Mouse (Mus musculus) T-cell, adult 66 days (primary cell): ENCODE results near the gene Tmem50b. TPM values are rescaled to one million over a fixed set of nuclear protein-coding genes. Genes with fewer than 3 reads are reported as not detected.

Source experiments
- total RNA-seq, 2 experiments: library from RNA; stranded (reverse); gene quantifications; 3 replicates in 1 of 2; 4 replicates in 1 of 2; pipeline ENCODE4 v1.2.4; 2023

Gene Tmem50b
- total RNA-seq, result 10 to 100 TPM; 17.7 to 19.1 TPM

DNA sequence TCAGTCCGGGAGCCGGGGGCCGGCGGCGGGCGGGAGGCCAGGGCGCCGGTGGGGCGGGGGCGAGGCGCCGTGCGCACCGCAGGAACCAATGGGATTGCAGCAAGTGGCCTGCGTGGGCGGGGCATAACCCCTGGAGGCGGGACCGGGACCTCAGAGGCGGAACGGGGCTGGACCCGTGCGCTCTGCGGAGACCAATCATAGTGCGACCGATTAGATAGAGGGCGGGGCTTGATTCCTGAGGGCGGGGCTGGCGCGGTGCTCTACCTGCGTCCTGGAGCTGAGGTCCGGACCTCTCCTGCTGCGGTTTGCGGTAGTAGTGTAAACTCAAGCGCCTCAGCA lies at the start of gene Tmem50b:
Gene Tmem50b (minus strand): TSS at position 129 of the 339 bp plus-strand sequence.

DNA sequence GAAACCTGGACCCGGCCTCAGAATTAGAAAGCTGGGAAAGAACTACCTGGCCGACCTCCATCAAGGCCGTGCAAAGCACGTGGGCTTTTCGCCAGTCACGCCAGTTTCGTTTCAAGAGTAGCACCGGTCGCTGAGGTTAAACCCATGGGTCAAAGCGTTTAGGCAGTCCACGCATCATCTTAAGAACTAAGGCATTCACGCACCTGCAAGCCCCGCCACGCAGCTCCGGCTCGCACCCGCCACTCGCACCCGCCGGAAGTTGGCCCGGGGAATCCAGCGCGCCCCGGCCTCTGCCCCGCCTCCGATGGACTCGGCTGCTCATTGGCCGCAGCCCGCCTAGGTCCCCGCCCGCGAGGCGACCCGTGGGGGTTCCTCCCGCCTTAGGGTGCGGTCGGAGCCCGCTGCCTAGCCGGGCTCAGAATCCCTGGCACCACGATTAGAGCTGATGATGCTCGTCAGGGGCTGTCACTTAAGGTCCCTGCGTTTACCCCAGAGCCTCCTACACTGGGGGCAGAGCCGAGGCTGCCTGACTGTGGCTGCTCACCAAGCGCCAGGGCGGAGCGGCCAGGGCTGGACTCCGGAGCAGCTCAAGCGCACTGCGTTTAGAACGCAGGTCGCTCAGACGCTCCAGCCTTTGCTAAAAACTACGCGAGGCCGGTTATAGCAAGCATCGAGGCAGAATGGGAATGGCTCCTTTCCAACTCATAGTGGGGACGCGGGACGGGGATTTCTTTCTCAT lies 49.2 kb upstream of the Tmem50b start, which contains the start of gene Gart:
Gene Gart (minus strand): TSS at position 272 of the 739 bp plus-strand sequence.

DNA sequence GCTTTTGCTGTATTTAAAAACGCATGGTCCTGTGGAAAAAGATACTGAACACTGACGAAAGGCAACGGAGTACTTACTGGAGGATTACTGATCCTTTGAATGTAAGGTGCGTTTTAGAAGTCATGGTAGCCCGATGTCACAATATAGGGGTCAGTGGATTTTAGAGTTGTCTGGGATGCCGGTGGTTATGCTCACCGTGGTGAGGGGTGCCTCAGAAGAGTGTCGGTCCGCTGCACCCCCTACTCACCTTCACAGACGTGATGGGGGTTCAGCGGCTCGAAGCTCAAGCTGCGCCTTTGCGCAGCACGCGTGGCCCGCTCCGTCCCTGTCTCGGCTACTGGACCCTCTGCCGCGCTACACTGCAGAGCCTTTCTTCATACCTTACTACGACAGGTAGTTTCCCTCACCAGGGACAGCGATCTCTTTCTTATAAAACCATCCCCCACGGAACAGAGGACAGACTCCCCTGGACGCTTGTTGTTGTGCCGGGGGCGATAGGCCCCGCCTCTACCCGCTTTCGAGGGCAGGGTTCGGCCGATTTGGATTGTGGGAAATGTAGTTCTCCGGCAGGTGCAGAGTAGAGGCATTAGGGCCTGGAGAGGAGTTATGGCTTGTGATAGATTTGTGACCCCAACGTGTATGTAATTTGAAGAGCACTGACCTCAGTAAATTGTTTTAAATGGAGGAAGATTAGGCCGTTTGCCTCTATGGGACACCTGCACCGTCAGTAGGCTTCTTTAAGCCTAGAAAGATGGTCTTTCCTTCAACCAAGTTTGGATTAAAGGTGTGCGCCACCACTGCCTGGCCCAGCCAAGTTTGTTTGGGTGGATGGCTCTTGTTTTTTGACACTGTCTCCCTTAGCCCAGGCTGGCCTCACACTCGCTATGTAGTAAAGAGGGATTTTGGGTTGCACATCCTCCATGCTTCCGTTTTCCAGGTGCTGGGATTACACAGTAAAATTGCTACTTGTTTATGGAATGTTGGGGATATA lies 21.2 kb upstream of the Tmem50b start, which contains the start of gene Dnajc28:
Gene Dnajc28 (minus strand): TSS at position 516 of the 991 bp plus-strand sequence.

DNA sequence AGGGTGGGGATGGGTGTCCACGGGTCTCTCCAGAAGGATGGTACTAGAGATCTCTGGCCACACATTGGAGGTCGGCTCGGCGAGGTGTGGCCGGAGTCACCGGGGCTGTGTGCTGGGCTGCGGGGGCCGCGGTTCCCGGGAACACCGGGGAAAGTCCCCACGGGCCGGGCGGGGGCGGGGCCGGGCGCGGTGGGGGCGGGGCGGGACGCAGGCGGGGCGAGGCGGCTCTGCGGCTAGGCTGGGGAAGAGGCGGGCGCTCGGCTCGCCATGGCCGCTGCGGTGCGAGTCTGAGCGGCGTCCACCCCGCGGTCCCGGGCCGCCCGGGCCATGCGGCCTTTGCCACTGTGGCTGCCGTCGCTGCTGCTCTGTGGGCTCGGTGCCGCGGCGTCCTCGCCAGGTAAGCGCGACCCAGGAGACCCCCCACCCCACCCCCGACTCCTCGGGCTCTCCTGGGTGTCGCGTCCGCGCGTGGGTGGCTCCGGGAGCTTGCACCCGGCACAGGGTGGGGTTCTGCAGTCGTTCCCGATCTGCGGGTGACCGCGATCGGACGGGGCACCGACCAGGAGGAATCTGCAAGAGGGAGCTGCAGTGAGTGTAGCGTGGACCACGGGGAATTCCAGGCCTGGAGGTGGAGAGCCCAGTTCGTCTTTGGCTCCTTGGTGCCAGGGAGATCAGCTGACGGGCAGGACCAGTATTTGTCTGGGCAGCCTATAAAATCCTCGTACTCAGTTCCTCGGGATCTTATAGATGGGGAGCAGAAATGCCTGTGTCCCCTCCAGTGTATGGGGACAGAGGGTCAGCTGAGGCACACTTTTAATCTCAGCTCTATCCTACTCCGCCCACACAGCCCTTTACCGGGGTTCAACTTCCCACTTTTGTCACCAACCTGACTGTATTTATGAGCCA lies 50.5 kb downstream of the Tmem50b start, which contains the start of gene Ifngr2:
Gene Ifngr2 (plus strand): TSS at position 237 of the 906 bp plus-strand sequence.

Other genes starting within 250 kb of the Tmem50b start
- 10 to 100 TPM; 67.1 to 76.7 TPM for gene Ifnar2, start 225.0 kb downstream of the Tmem50b start, total RNA-seq
- gene Gm21970, start 206.1 kb downstream of the Tmem50b start, total RNA-seq, result not detected
- gene Il10rb, start 191.6 kb downstream of the Tmem50b start, total RNA-seq, result 10 to 100 TPM; 67.7 to 71.1 TPM
- 100 to 1,000 TPM; 133 to 142 TPM for gene Ifnar1, start 112.6 kb downstream of the Tmem50b start, total RNA-seq
- gene Ifngr2, start 50.7 kb downstream of the Tmem50b start, total RNA-seq, result 10 to 100 TPM; 43.3 to 52.4 TPM
- gene Dnajc28, start 21.2 kb upstream of the Tmem50b start, total RNA-seq, result 1 to 10 TPM; 1.2 to 1.8 TPM
- gene Gart, start 49.2 kb upstream of the Tmem50b start, total RNA-seq, result 100 to 1,000 TPM; 105 to 118 TPM
- 100 to 1,000 TPM; 456 to 470 TPM for gene Son, start 49.7 kb upstream of the Tmem50b start, total RNA-seq
- 100 to 1,000 TPM in 1 of 2 experiments, 10 to 100 TPM in 1; 86.3 to 112 TPM for gene Donson, start 91.0 kb upstream of the Tmem50b start, total RNA-seq
- gene Cryzl1, start 131.2 kb upstream of the Tmem50b start, total RNA-seq, result 10 to 100 TPM; 23.1 to 26.8 TPM
- gene Itsn1, start 131.5 kb upstream of the Tmem50b start, total RNA-seq, result 1 to 10 TPM; 5.0 to 5.1 TPM